Mouse (Mus musculus): ENCODE measurements around the gene Mrps5. TPM values are rescaled to one million over a fixed set of nuclear protein-coding genes. Genes with fewer than 3 reads are reported as not detected.

The Mrps5 gene
- polyA plus RNA-seq, 1 experiment, result 14.5 TPM

- Histone ChIP-seq H3K4me1 (ENCODE audit: control insufficient read depth) (no peaks in the 10 kb centered on the region), H3K36me3 (ENCODE audit: control insufficient read depth) (peaks cover 29% of the 10 kb centered on the region), H3K4me3 (replicated peaks) (no peak overlapping the region), H3K27me3 (ENCODE audit: control insufficient read depth) (no peaks in the 10 kb centered on the region), H3K9me3 (ENCODE audit: control insufficient read depth, low read length) (no peaks in the 10 kb centered on the region)
- no peak for TF ChIP-seq TAL1 (IDR thresholded peaks at IDR 0.05; ENCODE audit: low read length)
Observed at GRCm38 (mm10) chr2:127608234-127608633, 21.2 kb downstream of the Mrps5 start.

DNA sequence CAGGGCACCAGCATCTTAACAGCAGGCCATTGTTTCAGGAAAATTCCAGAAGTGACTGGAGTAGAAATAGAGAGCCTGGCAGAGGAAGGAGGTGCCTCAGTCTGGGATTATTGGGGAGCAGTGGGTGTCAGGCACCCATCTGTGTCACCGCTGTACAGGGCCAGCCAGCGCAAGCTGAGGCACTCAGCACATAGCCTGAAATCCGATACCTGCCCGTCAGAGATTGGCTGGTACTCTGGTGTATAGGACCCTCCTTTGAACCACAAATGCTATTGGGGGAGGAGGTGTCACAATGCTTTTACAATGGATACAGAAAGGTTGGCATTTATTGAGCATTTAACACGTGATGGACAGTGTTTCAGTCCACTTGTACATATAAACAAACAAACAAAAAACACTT is 22.0 kb downstream of the Mrps5 start:
- Histone ChIP-seq H3K4me3 (replicated peaks) (no peak overlapping the region), H3K9me3 (ENCODE audit: control insufficient read depth, low read length) (no peaks in the 10 kb centered on the region), H3K27me3 (ENCODE audit: control insufficient read depth) (no peaks in the 10 kb centered on the region), H3K4me1 (ENCODE audit: control insufficient read depth) (no peaks in the 10 kb centered on the region), H3K36me3 (ENCODE audit: control insufficient read depth) (peaks cover 24% of the 10 kb centered on the region)
- no peak for TF ChIP-seq TAL1 (IDR thresholded peaks at IDR 0.05; ENCODE audit: low read length)
- TF ChIP-seq GATA1 (IDR thresholded peaks at IDR 0.05; ENCODE audit: low read length), result no peak

- Histone ChIP-seq H3K36me3 (ENCODE audit: control insufficient read depth) (peaks cover 2% of the 10 kb centered on the region), H3K27me3 (ENCODE audit: control insufficient read depth) (no peaks in the 10 kb centered on the region), H3K4me1 (ENCODE audit: control insufficient read depth) (no peaks in the 10 kb centered on the region), H3K4me3 (replicated peaks) (no peak overlapping the region), H3K9me3 (ENCODE audit: control insufficient read depth, low read length) (no peaks in the 10 kb centered on the region)
- no peak for TF ChIP-seq TAL1 (IDR thresholded peaks at IDR 0.05; ENCODE audit: low read length)
- no peak for TF ChIP-seq GATA1 (IDR thresholded peaks at IDR 0.05; ENCODE audit: low read length)
Observed at GRCm38 (mm10) chr2:127611386-127611785, 24.4 kb downstream of the Mrps5 start.

- Histone ChIP-seq H3K4me3 (replicated peaks) (no peak overlapping the region), H3K4me1 (ENCODE audit: control insufficient read depth) (no peaks in the 10 kb centered on the region), H3K9me3 (ENCODE audit: control insufficient read depth, low read length) (no peaks in the 10 kb centered on the region), H3K36me3 (ENCODE audit: control insufficient read depth) (no peaks in the 10 kb centered on the region), H3K27me3 (ENCODE audit: control insufficient read depth) (no peaks in the 10 kb centered on the region)
- TF ChIP-seq TAL1 (IDR thresholded peaks at IDR 0.05; ENCODE audit: low read length), result no peak
- TF ChIP-seq GATA1 (IDR thresholded peaks at IDR 0.05; ENCODE audit: low read length), result no peak
Observed at GRCm38 (mm10) chr2:127612288-127612687, 25.3 kb downstream of the Mrps5 start.

DNA sequence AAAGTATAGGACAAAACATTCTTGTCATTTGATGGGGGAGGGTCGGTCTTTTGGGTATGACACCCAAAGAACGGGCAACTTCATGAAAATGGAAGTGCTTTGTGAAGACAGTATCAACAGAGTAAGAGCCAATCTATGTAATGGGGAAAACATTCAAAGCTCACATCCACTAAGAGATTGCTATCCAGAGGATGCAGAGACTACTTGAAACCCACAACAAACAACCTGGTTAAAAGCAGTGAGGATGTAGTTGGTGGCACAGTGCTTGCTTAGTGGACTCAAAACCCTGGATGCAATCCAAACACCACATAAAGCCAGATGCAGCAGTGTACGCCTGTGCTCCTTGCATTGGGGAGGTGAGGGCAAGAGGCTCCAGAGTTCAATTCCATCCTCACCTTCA is 32.3 kb downstream of the Mrps5 start:
- H3K27me3 ChIP-seq (ENCODE audit: control insufficient read depth), result no peaks in the 10 kb centered on the region
- H3K4me3 ChIP-seq (replicated peaks), result no peak overlapping the region
- TF ChIP-seq GATA1 (IDR thresholded peaks at IDR 0.05; ENCODE audit: low read length) (no peak), TAL1 (IDR thresholded peaks at IDR 0.05; ENCODE audit: low read length) (no peak)
- H3K9me3 ChIP-seq (ENCODE audit: control insufficient read depth, low read length), result no peaks in the 10 kb centered on the region
- H3K36me3 ChIP-seq (ENCODE audit: control insufficient read depth), result no peaks in the 10 kb centered on the region
- no peaks in the 10 kb centered on the region for H3K4me1 ChIP-seq (ENCODE audit: control insufficient read depth)

DNA sequence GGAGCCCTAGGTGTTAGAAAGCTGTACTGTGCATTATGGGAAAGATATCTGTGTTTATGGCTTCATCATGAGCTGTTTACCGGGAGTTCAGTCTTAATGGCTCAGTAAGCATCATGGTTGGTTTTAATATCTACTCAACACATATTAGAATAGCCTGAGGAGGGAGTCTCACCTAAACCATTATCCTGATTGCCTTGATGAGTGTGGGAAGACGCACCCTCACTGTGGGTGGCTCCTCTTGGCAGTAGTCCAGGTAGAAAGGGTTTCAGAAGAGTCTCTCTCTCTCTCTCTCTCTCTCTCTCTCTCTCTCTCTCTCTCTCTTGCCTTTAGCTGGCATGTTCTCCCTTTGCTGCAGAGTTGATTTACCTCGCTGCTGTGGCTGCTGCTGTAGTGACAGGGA is 35.0 kb downstream of the Mrps5 start:
- no peaks in the 10 kb centered on the region for H3K36me3 ChIP-seq (ENCODE audit: control insufficient read depth)
- H3K4me3 ChIP-seq (replicated peaks), result no peak overlapping the region
- TF ChIP-seq TAL1 (IDR thresholded peaks at IDR 0.05; ENCODE audit: low read length) (no peak), GATA1 (IDR thresholded peaks at IDR 0.05; ENCODE audit: low read length) (no peak)
- no peaks in the 10 kb centered on the region for H3K4me1 ChIP-seq (ENCODE audit: control insufficient read depth)
- no peaks in the 10 kb centered on the region; the same call in 1 of the 2 replicates for H3K27me3 ChIP-seq (ENCODE audit: control insufficient read depth)
- H3K9me3 ChIP-seq (ENCODE audit: control insufficient read depth, low read length), result no peaks in the 10 kb centered on the region

- Histone ChIP-seq H3K4me1 (ENCODE audit: control insufficient read depth) (no peaks in the 10 kb centered on the region), H3K9me3 (ENCODE audit: control insufficient read depth, low read length) (no peaks in the 10 kb centered on the region), H3K4me3 (replicated peaks) (no peak overlapping the region), H3K27me3 (ENCODE audit: control insufficient read depth) (no peaks in the 10 kb centered on the region; the same call in 1 of the 2 replicates), H3K36me3 (ENCODE audit: control insufficient read depth) (no peaks in the 10 kb centered on the region)
- no peak for TF ChIP-seq GATA1 (IDR thresholded peaks at IDR 0.05; ENCODE audit: low read length)
- TF ChIP-seq TAL1 (IDR thresholded peaks at IDR 0.05; ENCODE audit: low read length), result no peak
Observed at GRCm38 (mm10) chr2:127624786-127625185, 37.8 kb downstream of the Mrps5 start.

GRCm38 (mm10) chr2:127625659-127626058 is 38.6 kb downstream of the Mrps5 start:
- no peaks in the 10 kb centered on the region; the same call in 1 of the 2 replicates for H3K27me3 ChIP-seq (ENCODE audit: control insufficient read depth)
- no peaks in the 10 kb centered on the region for H3K9me3 ChIP-seq (ENCODE audit: control insufficient read depth, low read length)
- TF ChIP-seq TAL1 (IDR thresholded peaks at IDR 0.05; ENCODE audit: low read length) (no peak), GATA1 (IDR thresholded peaks at IDR 0.05; ENCODE audit: low read length) (no peak)
- H3K36me3 ChIP-seq (ENCODE audit: control insufficient read depth), result no peaks in the 10 kb centered on the region
- H3K4me3 ChIP-seq (replicated peaks), result no peak overlapping the region
- no peaks in the 10 kb centered on the region for H3K4me1 ChIP-seq (ENCODE audit: control insufficient read depth)

GRCm38 (mm10) chr2:127627354-127627753 is 40.3 kb downstream of the Mrps5 start:
- no peaks in the 10 kb centered on the region for H3K36me3 ChIP-seq (ENCODE audit: control insufficient read depth)
- H3K9me3 ChIP-seq (ENCODE audit: control insufficient read depth, low read length), result no peaks in the 10 kb centered on the region
- no peak overlapping the region for H3K4me3 ChIP-seq (replicated peaks)
- no peaks in the 10 kb centered on the region for H3K4me1 ChIP-seq (ENCODE audit: control insufficient read depth)
- H3K27me3 ChIP-seq (ENCODE audit: control insufficient read depth), result no peaks in the 10 kb centered on the region; the same call in 1 of the 2 replicates
- TF ChIP-seq TAL1 (IDR thresholded peaks at IDR 0.05; ENCODE audit: low read length), result no peak
- TF ChIP-seq GATA1 (IDR thresholded peaks at IDR 0.05; ENCODE audit: low read length), result no peak

DNA sequence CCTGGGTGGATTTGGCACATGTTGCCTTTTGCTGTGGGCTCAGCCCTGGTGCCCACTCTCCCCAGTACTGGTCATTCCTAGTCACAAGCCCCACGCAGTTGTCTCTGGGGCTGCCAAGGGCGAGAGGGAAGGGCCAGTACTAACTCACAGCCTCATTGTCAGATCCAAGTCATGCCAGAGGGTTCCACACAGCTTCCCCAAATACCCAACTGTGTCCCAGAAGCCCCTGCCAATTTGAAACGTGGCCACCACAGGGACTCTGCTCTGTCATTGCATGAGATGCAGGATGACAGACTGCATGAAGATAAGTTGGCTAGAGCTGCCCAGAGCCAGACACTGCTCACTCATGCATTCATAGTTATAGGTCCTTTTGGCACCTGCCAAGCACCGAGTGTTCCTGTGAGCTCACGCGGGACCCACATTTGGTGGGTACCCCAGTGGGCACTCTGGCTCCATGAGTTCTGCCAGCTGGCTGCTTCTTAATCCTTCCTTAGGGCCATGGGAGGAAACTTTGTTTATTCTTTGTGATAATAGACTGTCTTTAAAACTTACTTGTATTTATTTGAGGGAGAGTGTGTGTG is 41.1 kb downstream of the Mrps5 start:
- TF ChIP-seq TAL1 (IDR thresholded peaks at IDR 0.05; ENCODE audit: low read length) (no peak), GATA1 (IDR thresholded peaks at IDR 0.05; ENCODE audit: low read length) (no peak)
- Histone ChIP-seq H3K36me3 (ENCODE audit: control insufficient read depth) (no peaks in the 10 kb centered on the region), H3K9me3 (ENCODE audit: control insufficient read depth, low read length) (no peaks in the 10 kb centered on the region), H3K27me3 (ENCODE audit: control insufficient read depth) (no peaks in the 10 kb centered on the region; the same call in 1 of the 2 replicates), H3K4me1 (ENCODE audit: control insufficient read depth) (no peaks in the 10 kb centered on the region), H3K4me3 (replicated peaks) (no peak overlapping the region)
